Mouse (Mus musculus) midbrain, embryonic 10.5 days (tissue): Measurements from ENCODE around the gene Dnm3. TPM values are rescaled to one million over a fixed set of nuclear protein-coding genes. Genes with fewer than 3 reads are reported as not detected.

ENCODE experiments used
- DNase-seq: peaks from one replicate; pipeline ENCODE4 v3.0.0-alpha.2; 2017; ENCODE audit warnings: low spot score
- H3K27ac ChIP-seq: fragments of 300-500 bp; sonication (generic); replicated peaks from 2 replicates; pipeline ENCODE4 v1.5.1; 2016; ENCODE audit warnings: mild to moderate bottlenecking
- H3K27me3 ChIP-seq: fragments of 300-500 bp; sonication (generic); 2 replicates; pipeline ENCODE4 v1.6.1; 2016; ENCODE audit warnings: low read depth, mild to moderate bottlenecking; ENCODE audit not compliant: poor library complexity, severe bottlenecking
- H3K36me3 ChIP-seq: fragments of 300-500 bp; sonication (generic); 2 replicates; pipeline ENCODE4 v1.6.1; 2016; ENCODE audit warnings: mild to moderate bottlenecking, moderate library complexity
- H3K4me1 ChIP-seq: fragments of 300-500 bp; sonication (generic); 2 replicates; pipeline ENCODE4 v1.6.1; 2016
- H3K4me3 ChIP-seq: fragments of 300-500 bp; sonication (generic); 2 replicates; pipeline ENCODE4 v1.5.1; 2016; ENCODE audit warnings: mild to moderate bottlenecking, moderate library complexity
- H3K9me3 ChIP-seq: fragments of 300-500 bp; sonication (generic); replicated peaks from 2 replicates; pipeline ENCODE4 v1.6.1; 2016; ENCODE audit warnings: mild to moderate bottlenecking
- WGBS: fragments of 180-500 bp; shearing (Covaris S2); methylation state at CpG from one replicate; pipeline ENCODE4 v1.1.7; 2016; 5-methylcytosine and 5-hydroxymethylcytosine counted together
- polyA plus RNA-seq: library from polyadenylated mRNA; unstranded; fragments of >200 nt; fragmentation: Nextera tagmentation; extraction: Ambion mirVana; gene quantifications from 2 replicates; pipeline ENCODE4 v1.2.1, GENCODE M21; 2016

The Dnm3 gene
- polyA plus RNA-seq, 1 experiment from 2014 or later, result 2.3 TPM

DNA sequence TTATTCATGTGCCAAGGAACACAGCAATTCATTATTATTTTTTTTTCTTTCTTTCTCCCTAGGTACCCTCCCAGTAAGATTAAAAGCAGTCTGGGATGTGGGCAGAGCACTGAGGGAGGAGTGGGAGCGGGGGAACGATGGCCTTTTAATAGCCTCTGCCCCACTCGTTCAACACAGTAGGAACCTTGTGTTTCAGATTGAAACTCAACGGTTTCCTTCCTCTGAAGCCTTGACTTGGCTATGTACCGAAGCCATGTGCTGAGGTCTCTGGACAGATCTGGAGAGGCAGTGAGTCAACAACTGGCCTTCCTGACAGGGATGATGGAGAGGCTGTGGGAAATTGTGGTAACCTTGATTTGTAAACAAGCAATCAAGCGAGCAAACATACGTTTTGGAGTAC lies 438.0 kb downstream of the Dnm3 start:
- Histone ChIP-seq H3K36me3 (no peaks in the 10 kb centered on the region), H3K4me3 (no peak overlapping the region), H3K27ac (no peak overlapping the region), H3K9me3 (no peaks in the 10 kb centered on the region), H3K27me3 (no peaks in the 10 kb centered on the region), H3K4me1 (0 out of 2 replicates have a peak, but pooled peaks cover 4% of the 10 kb centered on the region)
- WGBS, result 87% methylated on average over 7 of the region's 7 CpGs
- no peak for DNase-seq

DNA sequence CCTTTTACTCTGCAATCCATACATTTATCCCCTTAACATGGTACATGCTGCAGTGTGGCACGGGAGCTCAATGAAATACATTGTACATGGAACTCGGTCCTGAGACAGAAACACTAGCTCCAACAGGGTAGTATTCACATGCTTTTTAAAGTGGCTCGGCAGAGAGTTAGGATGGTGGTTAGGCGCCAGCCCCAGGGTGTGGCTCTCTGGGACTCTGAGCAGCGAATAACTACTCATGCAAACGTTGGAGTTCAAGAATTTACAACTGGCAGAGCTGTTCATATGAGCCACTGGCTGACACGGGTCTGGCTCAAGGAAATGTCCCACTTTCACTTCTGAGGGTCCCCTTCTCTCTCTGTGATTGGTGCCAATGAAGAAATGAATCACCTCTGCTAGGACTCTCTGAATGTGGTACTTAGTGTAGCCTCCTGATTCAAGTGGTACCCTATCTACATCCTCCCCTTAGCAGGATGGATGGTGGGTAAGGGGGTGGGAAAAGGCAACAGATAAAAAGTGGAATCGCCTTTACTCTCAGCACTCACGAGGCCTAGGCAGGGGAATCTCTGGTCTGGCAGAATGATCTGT lies 438.7 kb downstream of the Dnm3 start:
- no peaks in the 10 kb centered on the region for H3K36me3 ChIP-seq
- H3K4me3 ChIP-seq, result no peak overlapping the region
- H3K9me3 ChIP-seq, result no peaks in the 10 kb centered on the region
- no peak overlapping the region for H3K27ac ChIP-seq
- WGBS, result 81% methylated on average over 9 of the region's 9 CpGs
- no peaks in the 10 kb centered on the region for H3K27me3 ChIP-seq
- DNase-seq, result no peak
- H3K4me1 ChIP-seq, result 0 out of 2 replicates have a peak, but pooled peaks cover under 1% of the 10 kb centered on the region

DNA sequence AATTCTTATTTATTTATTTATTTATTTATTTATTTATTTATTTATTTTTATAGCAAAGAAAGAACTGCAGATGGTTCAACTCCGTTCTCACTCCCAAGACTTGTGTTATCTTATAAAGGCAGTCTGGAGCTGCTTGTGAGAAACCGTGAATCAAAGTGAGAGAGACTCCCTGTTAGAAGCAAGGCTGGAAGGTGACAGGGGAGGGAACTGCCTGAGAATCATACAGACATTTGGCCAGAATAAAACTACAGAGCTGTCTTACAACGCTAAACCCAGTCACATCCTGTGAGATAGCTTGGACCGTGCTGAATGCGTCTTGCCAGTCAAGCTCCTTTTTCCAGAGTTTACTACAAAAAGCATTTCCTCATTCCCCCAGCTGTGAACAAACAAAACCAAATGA lies 439.4 kb downstream of the Dnm3 start:
- WGBS, result 90% methylated on average over 5 of the region's 5 CpGs
- H3K36me3 ChIP-seq, result no peaks in the 10 kb centered on the region
- no peaks in the 10 kb centered on the region for H3K4me1 ChIP-seq
- no peak overlapping the region for H3K27ac ChIP-seq
- H3K9me3 ChIP-seq, result no peaks in the 10 kb centered on the region
- no peaks in the 10 kb centered on the region for H3K27me3 ChIP-seq
- DNase-seq, result no peak
- H3K4me3 ChIP-seq, result no peak overlapping the region

DNA sequence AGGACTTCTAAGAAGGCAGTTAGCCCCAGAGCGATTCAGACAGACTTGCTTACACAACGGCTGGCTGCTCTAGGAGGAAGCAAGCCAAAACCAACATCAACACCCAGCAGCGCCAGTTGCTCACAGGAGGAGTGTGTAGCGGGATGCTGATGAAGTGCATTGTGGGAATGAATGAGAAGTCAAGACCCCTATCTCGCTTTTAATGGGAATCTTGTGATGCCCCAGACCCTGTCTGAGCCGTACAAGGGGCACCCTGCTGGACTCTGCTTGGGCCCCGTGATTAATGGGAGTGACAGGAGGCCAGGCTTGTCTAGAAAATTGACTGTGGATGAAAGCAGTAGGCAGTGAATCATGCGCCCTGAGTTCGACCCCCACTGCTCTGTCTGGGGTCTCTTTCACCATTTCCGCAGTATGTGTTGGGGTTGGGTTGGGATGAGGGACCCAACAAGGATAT lies 439.8 kb downstream of the Dnm3 start:
- 80% methylated on average over 10 of the region's 10 CpGs for WGBS
- no peaks in the 10 kb centered on the region for H3K27me3 ChIP-seq
- no peak overlapping the region for H3K27ac ChIP-seq
- no peak for DNase-seq
- H3K9me3 ChIP-seq, result no peaks in the 10 kb centered on the region
- no peaks in the 10 kb centered on the region for H3K4me1 ChIP-seq
- H3K36me3 ChIP-seq, result no peaks in the 10 kb centered on the region
- H3K4me3 ChIP-seq, result no peak overlapping the region

DNA sequence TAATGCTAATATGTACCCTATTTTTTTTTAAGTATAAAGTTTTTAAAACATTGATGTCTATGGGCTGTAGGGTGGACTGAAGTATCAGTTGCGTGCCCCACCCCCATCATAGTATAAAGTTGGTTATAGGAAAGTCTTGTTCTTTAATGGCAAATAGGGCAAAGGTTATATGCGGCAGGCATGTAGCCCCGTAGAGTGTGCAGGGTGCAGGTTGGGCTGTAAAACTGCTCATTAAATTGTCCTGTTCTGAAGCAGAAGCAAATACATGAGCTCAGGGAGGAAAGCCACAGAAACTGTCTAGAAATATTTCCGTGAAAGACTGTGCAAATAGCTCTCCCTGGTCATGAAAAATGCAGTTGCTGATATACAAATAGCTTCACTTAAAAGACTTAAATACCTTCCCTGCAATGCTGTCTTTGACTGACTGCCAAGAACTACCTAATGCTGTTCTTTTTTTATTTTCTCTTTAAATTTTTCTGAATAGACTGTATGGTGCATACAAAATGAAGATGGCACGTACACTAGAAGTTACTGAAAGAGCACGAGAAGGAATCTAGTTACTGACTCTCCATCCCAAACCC lies 440.6 kb downstream of the Dnm3 start:
- 92% methylated on average over 6 of the region's 6 CpGs for WGBS
- Histone ChIP-seq H3K27me3 (no peaks in the 10 kb centered on the region), H3K4me3 (no peak overlapping the region), H3K4me1 (no peaks in the 10 kb centered on the region), H3K27ac (no peak overlapping the region), H3K9me3 (no peaks in the 10 kb centered on the region; the same call in 1 of the 2 replicates), H3K36me3 (no peaks in the 10 kb centered on the region)
- DNase-seq, result no peak

DNA sequence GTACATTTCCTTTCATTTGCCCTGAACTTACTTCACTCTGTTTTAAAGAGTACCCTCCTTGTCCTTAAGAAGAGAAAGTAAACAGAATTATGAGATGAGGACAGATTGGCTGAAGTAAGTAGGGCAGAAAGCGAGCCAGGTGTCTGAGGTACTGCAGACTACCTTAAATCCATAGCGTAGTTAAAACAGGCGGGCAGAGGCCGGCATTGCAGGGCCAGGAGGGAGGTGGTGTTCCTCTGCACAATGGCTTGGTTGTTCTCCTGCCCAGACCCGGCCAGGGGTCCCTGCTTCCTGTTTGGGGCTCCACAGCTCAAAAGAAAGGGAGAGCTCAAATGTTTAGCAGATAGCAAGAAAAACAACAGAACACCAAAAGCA lies 441.4 kb downstream of the Dnm3 start:
- Histone ChIP-seq H3K27ac (no peak overlapping the region), H3K4me1 (no peaks in the 10 kb centered on the region), H3K9me3 (no peaks in the 10 kb centered on the region; the same call in 1 of the 2 replicates), H3K27me3 (no peaks in the 10 kb centered on the region), H3K4me3 (no peak overlapping the region), H3K36me3 (no peaks in the 10 kb centered on the region)
- no peak for DNase-seq
- 49% methylated on average over 5 of the region's 5 CpGs for WGBS

DNA sequence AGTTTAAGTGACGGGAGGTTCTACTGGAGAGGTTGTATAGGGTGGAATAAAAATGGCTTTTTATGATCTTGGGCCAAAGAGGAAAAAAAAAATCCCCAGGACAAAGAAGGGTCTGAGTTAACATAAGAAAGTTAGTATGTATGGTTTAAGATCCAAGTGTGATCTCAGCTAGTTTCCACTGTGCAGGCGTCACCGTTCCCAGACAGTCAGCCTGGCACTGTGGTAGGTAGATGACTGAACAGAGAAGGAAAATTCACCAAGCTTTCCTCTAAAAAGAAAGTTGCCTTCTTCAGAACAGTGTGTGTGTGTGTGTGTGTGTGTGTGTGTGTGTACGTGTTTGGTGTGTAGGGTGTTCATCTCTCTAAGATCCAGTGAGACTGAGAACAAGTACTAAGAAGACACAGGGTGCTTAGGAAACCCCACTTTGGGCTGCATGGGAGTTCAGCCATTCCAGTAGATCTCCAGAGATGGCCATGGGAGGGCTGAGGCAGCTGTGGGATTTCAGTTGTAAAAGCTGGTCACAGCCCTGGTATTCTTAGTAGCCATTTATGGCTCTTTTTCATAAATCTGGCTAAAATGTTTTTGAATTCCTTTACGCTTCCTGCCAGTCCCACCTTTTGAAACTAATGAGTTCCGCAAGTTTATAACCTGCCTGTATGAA lies 441.9 kb downstream of the Dnm3 start:
- no peaks in the 10 kb centered on the region; the same call in 1 of the 2 replicates for H3K9me3 ChIP-seq

DNA sequence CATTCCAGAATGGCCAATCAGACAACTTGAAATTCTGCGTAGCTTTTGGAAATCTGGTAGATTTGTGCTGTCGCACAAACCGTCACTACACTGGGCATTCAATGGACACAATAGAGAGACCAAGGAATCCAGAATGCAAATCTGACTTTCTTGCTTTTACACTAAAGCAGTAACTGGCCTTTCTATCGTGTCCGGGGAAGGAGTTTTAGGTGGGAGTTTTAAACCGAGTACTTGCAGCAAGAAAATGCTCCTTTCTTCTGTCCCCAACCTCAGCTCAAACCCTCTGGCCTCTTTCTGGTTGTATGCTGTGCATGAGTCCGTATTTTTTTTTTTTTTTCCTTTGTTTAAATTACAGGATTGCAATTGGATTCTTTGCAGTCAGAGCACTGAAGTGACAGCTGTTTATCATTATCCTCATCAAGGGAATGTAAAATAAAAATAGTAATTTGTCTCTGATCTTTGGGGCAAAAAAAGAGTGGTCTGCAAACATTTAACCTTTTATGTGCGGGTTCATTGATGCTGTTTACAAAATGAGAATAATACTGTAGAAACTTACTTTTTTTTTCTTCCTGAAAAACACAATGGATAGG lies 454.1 kb downstream of the Dnm3 start:
- no peak overlapping the region for H3K4me3 ChIP-seq
- DNase-seq, result no peak
- no peaks in the 10 kb centered on the region for H3K36me3 ChIP-seq
- H3K4me1 ChIP-seq, result peaks cover 25% of the 10 kb centered on the region
- H3K27me3 ChIP-seq, result no peaks in the 10 kb centered on the region
- H3K27ac ChIP-seq, result 0 out of 2 replicates have a peak overlapping the region, but pooled peaks have one; percentile 42
- no peaks in the 10 kb centered on the region for H3K9me3 ChIP-seq
- WGBS, result 68% methylated on average over 8 of the region's 8 CpGs

More for the DNA sequence above, 441.9 kb downstream of the Dnm3 start:
- no peaks in the 10 kb centered on the region for H3K27me3 ChIP-seq
- no peak overlapping the region for H3K27ac ChIP-seq
- 94% methylated on average over 6 of the region's 6 CpGs for WGBS
- H3K4me3 ChIP-seq, result no peak overlapping the region
- no peaks in the 10 kb centered on the region for H3K4me1 ChIP-seq
- DNase-seq, result no peak
- no peaks in the 10 kb centered on the region for H3K36me3 ChIP-seq

DNA sequence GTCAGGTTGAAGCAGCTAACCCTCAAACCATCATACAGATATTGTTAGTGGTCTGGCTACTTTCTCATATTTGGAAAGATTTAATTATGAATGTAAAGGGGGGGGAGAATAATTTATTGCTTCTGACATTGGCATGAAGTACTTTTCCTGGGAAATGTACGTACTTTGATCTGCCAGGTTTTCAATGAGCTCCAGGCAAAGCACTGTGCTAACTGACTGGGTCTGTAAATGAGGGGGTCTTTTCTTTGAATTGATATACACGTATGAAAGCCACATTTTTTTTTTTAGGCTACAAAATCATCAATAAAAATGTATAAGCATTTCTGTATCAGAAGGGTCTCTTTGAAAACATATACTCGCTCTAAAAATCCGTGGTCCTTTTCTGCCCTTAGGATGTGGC lies 457.1 kb downstream of the Dnm3 start:
- peaks cover 25% of the 10 kb centered on the region for H3K4me1 ChIP-seq
- no peak overlapping the region for H3K27ac ChIP-seq
- H3K9me3 ChIP-seq, result no peaks in the 10 kb centered on the region
- DNase-seq, result no peak
- H3K4me3 ChIP-seq, result no peak overlapping the region
- H3K36me3 ChIP-seq, result no peaks in the 10 kb centered on the region
- no peaks in the 10 kb centered on the region for H3K27me3 ChIP-seq
- WGBS, result 79% methylated on average over 4 of the region's 4 CpGs

DNA sequence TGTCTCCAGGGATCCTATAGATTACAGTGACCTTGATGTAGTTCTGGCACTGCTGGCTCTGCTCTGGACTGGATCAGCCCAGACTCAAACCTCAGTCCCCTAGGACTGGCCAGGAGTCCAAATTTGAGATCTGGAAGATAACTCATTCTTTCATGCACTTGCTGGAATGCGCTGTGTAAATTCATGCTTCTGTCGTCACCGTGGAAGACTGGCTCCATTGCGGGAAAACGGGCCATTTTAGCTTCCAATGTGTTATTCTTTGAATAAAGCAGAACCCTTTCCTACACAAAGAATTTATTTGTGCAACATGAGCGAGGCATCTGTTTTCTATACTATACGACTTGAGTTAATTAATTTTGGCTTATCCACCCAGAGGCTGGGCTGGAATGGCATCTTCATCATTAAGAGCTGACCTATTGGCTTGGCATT lies 457.5 kb downstream of the Dnm3 start:
- WGBS, result 80% methylated on average over 7 of the region's 7 CpGs
- H3K27ac ChIP-seq, result no peak overlapping the region

DNA sequence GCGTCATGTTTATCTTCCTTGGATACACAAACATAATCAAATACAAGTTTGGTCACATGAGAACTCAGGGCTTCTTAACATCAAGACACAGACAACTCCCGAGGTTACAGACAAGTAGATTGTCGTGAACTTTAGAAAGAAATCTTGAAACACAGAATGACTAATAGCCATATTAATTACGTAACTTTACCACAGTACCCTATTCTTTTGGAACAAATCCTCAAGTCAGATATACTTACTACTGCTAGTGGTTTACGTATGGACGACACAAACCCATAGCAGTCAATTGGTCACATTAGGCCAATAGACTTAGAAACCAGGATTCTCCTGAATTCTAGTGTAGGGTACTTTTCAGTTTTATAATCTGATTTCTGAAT lies 459.2 kb downstream of the Dnm3 start:
- Histone ChIP-seq H3K36me3 (no peaks in the 10 kb centered on the region), H3K27ac (no peak overlapping the region), H3K4me1 (peaks cover 22% of the 10 kb centered on the region), H3K9me3 (no peaks in the 10 kb centered on the region), H3K27me3 (no peaks in the 10 kb centered on the region), H3K4me3 (no peak overlapping the region)
- no peak for DNase-seq
- 81% methylated on average over 6 of the region's 6 CpGs for WGBS

More for the DNA sequence above, 457.5 kb downstream of the Dnm3 start:
- H3K4me3 ChIP-seq, result no peak overlapping the region
- peaks cover 25% of the 10 kb centered on the region for H3K4me1 ChIP-seq
- no peaks in the 10 kb centered on the region for H3K36me3 ChIP-seq
- H3K9me3 ChIP-seq, result no peaks in the 10 kb centered on the region
- no peak for DNase-seq
- H3K27me3 ChIP-seq, result no peaks in the 10 kb centered on the region

DNA sequence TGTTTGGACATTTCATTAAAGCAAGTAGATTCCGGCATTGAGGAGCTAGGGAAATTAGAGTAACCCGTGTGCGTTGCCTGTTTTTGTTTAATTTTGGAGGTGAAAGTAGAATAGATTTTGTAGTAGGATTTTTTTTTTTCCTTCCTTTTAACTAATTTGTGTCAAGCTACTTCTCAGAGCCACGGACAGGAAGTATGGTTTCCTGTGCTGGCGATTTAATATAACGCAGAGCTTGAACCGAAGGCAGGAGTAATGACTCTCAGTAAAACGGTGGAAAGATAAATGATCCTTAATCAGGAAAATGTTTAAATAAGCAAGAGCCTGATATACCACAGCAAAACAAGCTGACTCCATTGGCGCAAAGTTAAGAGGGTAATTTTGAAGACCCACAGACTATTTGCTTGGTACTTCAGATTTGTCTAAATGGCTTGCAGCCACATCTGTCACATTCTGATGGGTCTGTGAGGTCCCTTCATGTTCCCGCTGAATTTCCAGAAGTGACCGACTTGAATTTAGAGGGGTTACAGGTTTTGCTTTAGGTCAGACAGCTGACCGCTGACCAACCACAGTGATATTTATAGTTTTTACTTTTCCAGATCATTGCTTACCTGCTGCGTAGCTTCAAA lies 459.7 kb downstream of the Dnm3 start:
- no peak overlapping the region for H3K27ac ChIP-seq
- H3K9me3 ChIP-seq, result no peaks in the 10 kb centered on the region
- no peaks in the 10 kb centered on the region for H3K36me3 ChIP-seq
- WGBS, result 76% methylated on average over 13 of the region's 13 CpGs
- no peak for DNase-seq
- peaks cover 21% of the 10 kb centered on the region for H3K4me1 ChIP-seq
- no peaks in the 10 kb centered on the region for H3K27me3 ChIP-seq
- no peak overlapping the region for H3K4me3 ChIP-seq
